Mouse (Mus musculus) midbrain, postnatal 0 days (tissue): ENCODE results near the gene Grid2. TPM values are rescaled to one million over a fixed set of nuclear protein-coding genes. Genes with fewer than 3 reads are reported as not detected.
"Not testable (repeated sequence)": the region's sequence is repeated elsewhere in the genome, so short reads cannot be mapped to it uniquely, and the experiment has no call there.

Experiments used
- ATAC-seq: fragments of 200-750 bp; cut with Nextera tagmentation; 2 replicates; pipeline ENCODE4 v1.8.0; 2017; ENCODE audit warnings: moderate number of reproducible peaks, mild to moderate bottlenecking, moderate TSS enrichment, moderate library complexity; ENCODE audit not compliant: low FRiP score
- DNase-seq: peaks from one replicate; pipeline ENCODE4 v3.0.0-alpha.2; 2015; ENCODE audit warnings: low spot score
- H3K27ac ChIP-seq: fragments of 300-500 bp; sonication (generic); 2 replicates; pipeline ENCODE4 v1.5.1; 2014; ENCODE audit warnings: low read depth, mild to moderate bottlenecking, low read length, mixed read lengths
- H3K27me3 ChIP-seq: fragments of 300-500 bp; sonication (generic); 2 replicates; pipeline ENCODE4 v1.6.1; 2014; ENCODE audit warnings: low read length, control low read depth, mixed read lengths; ENCODE audit not compliant: insufficient read depth
- H3K36me3 ChIP-seq: fragments of 300-500 bp; sonication (generic); 2 replicates; pipeline ENCODE4 v1.6.1; 2014; ENCODE audit warnings: low read length, control low read depth, mixed read lengths; ENCODE audit not compliant: insufficient read depth
- H3K4me1 ChIP-seq: fragments of 300-500 bp; sonication (generic); 2 replicates; pipeline ENCODE4 v1.6.1; 2014; ENCODE audit warnings: mild to moderate bottlenecking, control low read depth, antibody characterized with exemption, low read length, mixed read lengths; ENCODE audit not compliant: insufficient read depth
- H3K4me2 ChIP-seq: fragments of 300-500 bp; sonication (generic); 2 replicates; pipeline ENCODE4 v1.6.1; 2014; ENCODE audit warnings: low read depth, mild to moderate bottlenecking, low read length, mixed read lengths; ENCODE audit not compliant: poor library complexity, severe bottlenecking
- H3K4me3 ChIP-seq: fragments of 300-500 bp; sonication (generic); 2 replicates; pipeline ENCODE4 v1.5.1; 2014; ENCODE audit warnings: low read depth, mild to moderate bottlenecking, low read length, moderate library complexity
- H3K9ac ChIP-seq: fragments of 300-500 bp; sonication (generic); replicated peaks from 2 replicates; pipeline ENCODE4 v1.6.1; 2014; ENCODE audit warnings: mild to moderate bottlenecking, low read length, moderate library complexity, mixed read lengths; ENCODE audit not compliant: poor library complexity, severe bottlenecking
- H3K9me3 ChIP-seq: fragments of 300-500 bp; sonication (generic); 2 replicates; pipeline ENCODE4 v1.6.1; 2016; ENCODE audit warnings: low read length, control low read depth
- CTCF ChIP-seq: IDR thresholded peaks from 2 replicates; pipeline ENCODE4 v1.5.1; 2016; ENCODE audit warnings: antibody characterized with exemption, mild to moderate bottlenecking
- WGBS: fragments of 180-500 bp; shearing (Covaris S2); extraction: QIAGEN DNeasy Blood & Tissue Kit; methylation state at CpG from one replicate; pipeline ENCODE4 v1.1.7; 2014; 5-methylcytosine and 5-hydroxymethylcytosine counted together
- polyA plus RNA-seq: library from polyadenylated mRNA; unstranded; fragments of >200 nt; fragmentation: Nextera tagmentation; extraction: Ambion mirVana; gene quantifications from 2 replicates; pipeline ENCODE4 v1.2.1, GENCODE M21; 2015
- total RNA-seq: library from RNA; depleted of rRNA; stranded (reverse); fragments of >200 nt; gene quantifications from 2 replicates; pipeline ENCODE4 v1.2.3, GENCODE M21; 2014

Gene Grid2
- total and polyA plus RNA-seq, 2 experiments from 2014 or later = 15.3 to 44.8 TPM

- Histone ChIP-seq H3K27me3 (no peaks in the 10 kb centered on the region), H3K27ac (no peak overlapping the region), H3K4me3 (no peak overlapping the region), H3K36me3 (no peaks in the 10 kb centered on the region), H3K4me1 (no peaks in the 10 kb centered on the region), H3K9me3 (no peaks in the 10 kb centered on the region), H3K9ac (no peak overlapping the region), H3K4me2 (no peak overlapping the region)
- WGBS = 81% methylated on average over 2 of the region's 2 CpGs
- DNase-seq (peak; percentile 51), ATAC-seq (no peak)
- no peak for TF ChIP-seq CTCF
Observed at GRCm38 (mm10) chr6:63531751-63532150, 276.1 kb downstream of the Grid2 start.

GRCm38 (mm10) chr6:63532901-63533300 lies 277.2 kb downstream of the Grid2 start:
- no peak for TF ChIP-seq CTCF
- Histone ChIP-seq H3K27ac (no peak overlapping the region), H3K4me2 (no peak overlapping the region), H3K4me3 (no peak overlapping the region), H3K36me3 (no peaks in the 10 kb centered on the region), H3K4me1 (no peaks in the 10 kb centered on the region), H3K9me3 (no peaks in the 10 kb centered on the region), H3K27me3 (no peaks in the 10 kb centered on the region), H3K9ac (no peak overlapping the region)
- ATAC-seq (no peak), DNase-seq (peak; percentile 6)

GRCm38 (mm10) chr6:63547741-63548140 lies 292.1 kb downstream of the Grid2 start:
- DNase-seq = no peak
- H3K9ac ChIP-seq = no peak overlapping the region
- no peaks in the 10 kb centered on the region for H3K4me1 ChIP-seq
- no peaks in the 10 kb centered on the region for H3K36me3 ChIP-seq
- H3K4me3 ChIP-seq = no peak overlapping the region
- no peak for ATAC-seq
- no peak for TF ChIP-seq CTCF
- no peaks in the 10 kb centered on the region for H3K9me3 ChIP-seq
- H3K27me3 ChIP-seq = no peaks in the 10 kb centered on the region
- WGBS = 84% methylated on average over 4 of the region's 4 CpGs
- H3K27ac ChIP-seq = no peak overlapping the region
- no peak overlapping the region for H3K4me2 ChIP-seq

- H3K27me3 ChIP-seq, H3K9me3 ChIP-seq, H3K36me3 ChIP-seq, H3K4me1 ChIP-seq, DNase-seq, ATAC-seq, H3K9ac ChIP-seq, H3K27ac ChIP-seq, H3K4me2 ChIP-seq, H3K4me3 ChIP-seq: not testable (repeated sequence)
- 84% methylated on average over 1 of the region's 1 CpGs for WGBS
Observed at GRCm38 (mm10) chr6:63568741-63569140, 313.1 kb downstream of the Grid2 start.

GRCm38 (mm10) chr6:63590681-63591080 lies 335.0 kb downstream of the Grid2 start:
- Histone ChIP-seq H3K36me3 (no peaks in the 10 kb centered on the region), H3K4me1 (no peaks in the 10 kb centered on the region), H3K27me3 (no peaks in the 10 kb centered on the region), H3K4me3 (no peak overlapping the region), H3K4me2 (no peak overlapping the region), H3K9me3 (no peaks in the 10 kb centered on the region), H3K9ac (no peak overlapping the region), H3K27ac (no peak overlapping the region)
- no peak for TF ChIP-seq CTCF
- WGBS = 86% methylated on average over 4 of the region's 4 CpGs
- no peak for DNase-seq
- ATAC-seq = no peak

GRCm38 (mm10) chr6:63609570-63609969 lies 353.9 kb downstream of the Grid2 start:
- no peak overlapping the region for H3K4me3 ChIP-seq
- no peaks in the 10 kb centered on the region for H3K27me3 ChIP-seq
- H3K9me3 ChIP-seq = no peaks in the 10 kb centered on the region
- DNase-seq = no peak
- 55% methylated on average over 2 of the region's 2 CpGs for WGBS
- no peaks in the 10 kb centered on the region for H3K36me3 ChIP-seq
- no peak overlapping the region for H3K9ac ChIP-seq
- no peak overlapping the region for H3K27ac ChIP-seq
- H3K4me2 ChIP-seq = no peak overlapping the region
- no peak for ATAC-seq
- TF ChIP-seq CTCF = no peak
- H3K4me1 ChIP-seq = no peaks in the 10 kb centered on the region
